Mouse (Mus musculus) G1E (cell line): ENCODE measurements around the gene Coro6.

Experiments used
- CTCF ChIP-seq: IDR thresholded peaks from 2 replicates; pipeline ENCODE4 v1.5.1; 2012; ENCODE audit warnings: low read depth, low read length, inconsistent platforms, mixed read lengths
- GATA1 ChIP-seq: IDR thresholded peaks from 2 replicates; pipeline ENCODE4 v1.6.1; 2012; ENCODE audit warnings: borderline replicate concordance, low read length, inconsistent platforms, mixed read lengths
- GATA2 ChIP-seq: IDR thresholded peaks from 2 replicates; pipeline ENCODE4 v1.6.1; 2012; ENCODE audit warnings: low read depth, low read length, inconsistent platforms, borderline replicate concordance
- POLR2AphosphoS5 ChIP-seq: IDR thresholded peaks from 2 replicates; pipeline ENCODE4 v1.6.1; 2012; ENCODE audit warnings: low read depth, low read length, inconsistent platforms; ENCODE audit not compliant: insufficient replicate concordance
- TAL1 ChIP-seq: conservative IDR thresholded peaks from 2 replicates; pipeline ENCODE4 v1.6.1; 2012; ENCODE audit warnings: low read depth, low read length, inconsistent platforms, mixed read lengths

GRCm38 (mm10) chr11:77456866-77457265 is 5.3 kb upstream of the Coro6 start:
- TF ChIP-seq CTCF (no peak), TAL1 (no peak), GATA1 (no peak), POLR2AphosphoS5 (no peak), GATA2 (no peak)
